Mouse (Mus musculus) mesoderm, embryonic 11.5 days (tissue): ENCODE measurements around the gene Dync2h1.
"Not testable (repeated sequence)": the region's sequence is repeated elsewhere in the genome, so short reads cannot be mapped to it uniquely, and the experiment has no call there.

Experiments used
- DNase-seq: peaks from one replicate; pipeline ENCODE4 v3.0.0-alpha.2; 2012; ENCODE audit warnings: low read depth, low spot score

Dync2h1 gene

GRCm38 (mm10) chr9:7015600-7015999, 168.6 kb downstream of the Dync2h1 start:
- DNase-seq = no peak

GRCm38 (mm10) chr9:7014733-7015132, 169.5 kb downstream of the Dync2h1 start:
- no peak for DNase-seq

GRCm38 (mm10) chr9:7009785-7010184, 174.5 kb downstream of the Dync2h1 start:
- no peak for DNase-seq

- DNase-seq = no peak
Measured at GRCm38 (mm10) chr9:6994865-6995264, 189.4 kb downstream of the Dync2h1 start.

- DNase-seq = no peak
Measured at GRCm38 (mm10) chr9:6994275-6994674, 190.0 kb downstream of the Dync2h1 start.

GRCm38 (mm10) chr9:6988893-6989685, 195.2 kb downstream of the Dync2h1 start:
- no peak for DNase-seq

GRCm38 (mm10) chr9:6986161-6986560, 198.1 kb downstream of the Dync2h1 start:
- no peak for DNase-seq

GRCm38 (mm10) chr9:6969171-6969570, 215.1 kb downstream of the Dync2h1 start:
- DNase-seq = no peak

GRCm38 (mm10) chr9:6965006-6965405, 219.2 kb downstream of the Dync2h1 start:
- no peak for DNase-seq

- no peak for DNase-seq
Measured at GRCm38 (mm10) chr9:6958311-6958710, 225.9 kb downstream of the Dync2h1 start.

- DNase-seq = no peak
Measured at GRCm38 (mm10) chr9:6927399-6928035, 256.7 kb downstream of the Dync2h1 start.

- no peak for DNase-seq
Measured at GRCm38 (mm10) chr9:6913471-6913870, 270.8 kb downstream of the Dync2h1 start.

- DNase-seq = not testable (repeated sequence)
Measured at GRCm38 (mm10) chr9:6910537-6910936, 273.7 kb downstream of the Dync2h1 start.

- no peak for DNase-seq
Measured at GRCm38 (mm10) chr9:6901620-6902019, 282.6 kb downstream of the Dync2h1 start.

- DNase-seq = no peak
Measured at GRCm38 (mm10) chr9:6891331-6891730, 292.9 kb downstream of the Dync2h1 start.

GRCm38 (mm10) chr9:6881187-6881984, 302.9 kb downstream of the Dync2h1 start:
- DNase-seq = no peak
